Mouse (Mus musculus) heart, embryonic 12.5 days (tissue): ENCODE measurements around the gene Cfap61. TPM values are rescaled to one million over a fixed set of nuclear protein-coding genes. Genes with fewer than 3 reads are reported as not detected.

Source experiments
- ATAC-seq: fragments of 200-750 bp; cut with Nextera tagmentation; 2 replicates; pipeline ENCODE4 v1.8.0; 2017; ENCODE audit warnings: moderate TSS enrichment, moderate library complexity; ENCODE audit not compliant: insufficient number of reproducible peaks, low FRiP score
- H3K27ac ChIP-seq: fragments of 300-500 bp; sonication (generic); 2 replicates; pipeline ENCODE4 v1.5.1; 2016; ENCODE audit warnings: mild to moderate bottlenecking, moderate library complexity; ENCODE audit not compliant: poor library complexity, severe bottlenecking
- H3K27me3 ChIP-seq: fragments of 300-500 bp; sonication (generic); replicated peaks from 2 replicates; pipeline ENCODE4 v1.6.1; 2016; ENCODE audit warnings: mild to moderate bottlenecking, moderate library complexity
- H3K36me3 ChIP-seq: fragments of 300-500 bp; sonication (generic); 2 replicates; pipeline ENCODE4 v1.6.1; 2016; ENCODE audit warnings: mild to moderate bottlenecking, moderate library complexity
- H3K4me1 ChIP-seq: fragments of 300-500 bp; sonication (generic); replicated peaks from 2 replicates; pipeline ENCODE4 v1.6.1; 2016; ENCODE audit warnings: mild to moderate bottlenecking
- H3K4me2 ChIP-seq: fragments of 300-500 bp; sonication (generic); 2 replicates; pipeline ENCODE4 v1.6.1; 2016; ENCODE audit warnings: mild to moderate bottlenecking, moderate library complexity
- H3K4me3 ChIP-seq: fragments of 300-500 bp; sonication (generic); 2 replicates; pipeline ENCODE4 v1.5.1; 2016; ENCODE audit warnings: mild to moderate bottlenecking
- H3K9ac ChIP-seq: fragments of 300-500 bp; sonication (generic); 2 replicates; pipeline ENCODE4 v1.6.1; 2016; ENCODE audit warnings: mild to moderate bottlenecking, moderate library complexity
- H3K9me3 ChIP-seq: fragments of 300-500 bp; sonication (generic); replicated peaks from 2 replicates; pipeline ENCODE4 v1.6.1; 2016; ENCODE audit warnings: mild to moderate bottlenecking, moderate library complexity
- WGBS: fragments of 180-500 bp; shearing (Covaris S2); methylation state at CpG from one replicate; pipeline ENCODE4 v1.1.7; 2016; 5-methylcytosine and 5-hydroxymethylcytosine counted together
- polyA plus RNA-seq: library from polyadenylated mRNA; unstranded; fragments of >200 nt; fragmentation: Nextera tagmentation; extraction: Ambion mirVana; gene quantifications from 2 replicates; pipeline ENCODE4 v1.2.1, GENCODE M21; 2016

Cfap61 gene
- polyA plus RNA-seq, 1 experiment from 2014 or later: 0.59 TPM

GRCm38 (mm10) chr2:145981699-145982112 is 47.1 kb downstream of the Cfap61 start:
- Histone ChIP-seq H3K27ac (no peak overlapping the region), H3K36me3 (no peaks in the 10 kb centered on the region), H3K27me3 (0 out of 2 replicates have a peak, but pooled peaks cover 2% of the 10 kb centered on the region), H3K9ac (no peak overlapping the region), H3K4me2 (no peak overlapping the region), H3K9me3 (no peaks in the 10 kb centered on the region), H3K4me3 (no peak overlapping the region), H3K4me1 (no peaks in the 10 kb centered on the region)
- ATAC-seq: no peak
- WGBS: 45% methylated on average over 6 of the region's 6 CpGs

DNA sequence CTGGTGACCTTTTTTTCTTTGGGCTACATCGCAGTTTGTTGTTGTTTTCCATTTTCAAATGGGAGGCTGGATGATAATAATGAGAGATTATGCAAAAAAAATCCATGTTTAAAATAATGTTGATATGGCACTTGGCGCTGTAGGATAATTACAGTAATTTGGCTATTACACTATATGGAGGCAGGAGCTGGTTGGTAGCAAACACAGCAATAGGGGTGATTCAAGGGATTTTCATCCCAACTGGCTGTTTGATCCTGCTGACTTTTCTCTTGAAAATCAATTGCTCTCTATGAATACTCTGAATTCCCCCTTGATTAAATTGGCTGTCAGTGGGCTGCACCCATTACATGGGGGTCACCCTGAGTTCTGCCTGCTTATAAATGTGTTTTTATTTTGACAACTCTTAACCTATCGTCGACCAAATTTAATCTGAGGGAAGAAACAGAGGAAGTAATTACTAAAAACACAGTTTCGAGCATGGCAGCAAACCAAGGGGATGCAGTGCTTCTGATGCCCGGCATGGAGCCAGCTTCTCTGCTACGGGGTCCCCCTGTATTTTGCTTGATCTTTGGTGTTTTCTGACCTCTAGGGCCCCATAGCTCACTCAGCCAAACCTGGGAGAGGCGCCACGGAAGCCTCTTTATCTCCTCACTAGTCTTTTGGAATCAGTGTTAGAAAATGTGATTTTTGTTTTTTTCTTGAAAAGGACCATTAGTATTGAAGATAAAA is 47.9 kb downstream of the Cfap61 start:
- 74% methylated on average over 9 of the region's 9 CpGs for WGBS
- no peak overlapping the region for H3K4me3 ChIP-seq

DNA sequence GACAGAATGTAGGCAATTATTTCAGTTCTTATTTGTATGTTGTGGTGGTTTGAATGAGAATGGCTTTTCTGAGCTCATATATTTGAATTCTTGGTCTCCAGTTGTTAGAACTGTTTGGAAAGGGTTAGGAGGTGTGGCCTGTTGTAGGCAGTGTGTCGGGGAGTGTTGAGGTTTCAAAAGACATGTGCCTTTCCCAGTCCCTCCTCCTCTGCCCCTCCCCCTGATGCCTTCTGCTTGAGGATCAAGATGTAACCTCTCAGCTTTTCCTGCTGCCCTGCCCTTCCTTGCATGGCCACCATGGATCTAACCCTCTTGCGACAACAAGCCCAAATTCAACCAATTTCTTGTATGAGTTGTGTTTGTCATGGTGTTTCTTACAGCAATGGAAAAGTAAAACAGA is 53.2 kb downstream of the Cfap61 start:
- H3K27me3 ChIP-seq: no peaks in the 10 kb centered on the region
- no peak overlapping the region for H3K9ac ChIP-seq
- H3K27ac ChIP-seq: no peak overlapping the region
- no peak overlapping the region for H3K4me3 ChIP-seq
- 72% methylated on average over 2 of the region's 2 CpGs for WGBS
- no peak overlapping the region for H3K4me2 ChIP-seq
- H3K4me1 ChIP-seq: no peaks in the 10 kb centered on the region
- no peaks in the 10 kb centered on the region for H3K9me3 ChIP-seq
- ATAC-seq: no peak
- no peaks in the 10 kb centered on the region for H3K36me3 ChIP-seq

More for the DNA sequence above, 47.9 kb downstream of the Cfap61 start:
- no peak overlapping the region for H3K27ac ChIP-seq
- H3K4me2 ChIP-seq: no peak overlapping the region
- H3K36me3 ChIP-seq: no peaks in the 10 kb centered on the region
- H3K4me1 ChIP-seq: no peaks in the 10 kb centered on the region
- ATAC-seq: no peak
- H3K9ac ChIP-seq: no peak overlapping the region
- no peaks in the 10 kb centered on the region for H3K9me3 ChIP-seq
- 0 out of 2 replicates have a peak, but pooled peaks cover 2% of the 10 kb centered on the region for H3K27me3 ChIP-seq

DNA sequence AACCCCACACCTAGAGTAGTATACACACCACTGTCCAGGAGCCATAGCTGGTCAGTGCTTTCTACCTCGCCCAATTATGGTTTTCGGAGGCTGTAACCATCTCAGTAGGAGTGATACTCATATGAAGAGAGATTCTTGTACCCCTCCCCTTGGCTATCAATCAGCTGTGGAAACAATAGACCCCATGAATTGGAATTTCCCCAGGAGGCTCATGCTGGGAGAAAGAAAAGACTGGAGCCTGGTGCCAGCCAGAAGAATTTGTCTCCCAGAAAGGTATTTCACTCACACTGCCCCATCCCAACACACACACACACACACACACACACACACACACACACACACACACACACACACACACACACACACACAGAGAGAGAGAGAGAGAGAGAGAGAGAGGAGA is 55.9 kb downstream of the Cfap61 start:
- no peak overlapping the region for H3K4me2 ChIP-seq
- H3K4me3 ChIP-seq: no peak overlapping the region
- H3K27me3 ChIP-seq: no peaks in the 10 kb centered on the region
- 76% methylated on average over 2 of the region's 2 CpGs for WGBS
- H3K4me1 ChIP-seq: no peaks in the 10 kb centered on the region
- no peak overlapping the region for H3K27ac ChIP-seq
- H3K9ac ChIP-seq: no peak overlapping the region
- ATAC-seq: no peak
- H3K36me3 ChIP-seq: no peaks in the 10 kb centered on the region
- no peaks in the 10 kb centered on the region for H3K9me3 ChIP-seq

- WGBS: 53% methylated on average over 4 of the region's 4 CpGs
- Histone ChIP-seq H3K36me3 (no peaks in the 10 kb centered on the region), H3K4me3 (no peak overlapping the region), H3K27ac (no peak overlapping the region), H3K27me3 (no peaks in the 10 kb centered on the region), H3K4me1 (no peaks in the 10 kb centered on the region), H3K9ac (no peak overlapping the region), H3K4me2 (no peak overlapping the region), H3K9me3 (no peaks in the 10 kb centered on the region)
- ATAC-seq: no peak
These were observed 61.9 kb downstream of the Cfap61 start for GRCm38 (mm10) chr2:145996472-145996871.

DNA sequence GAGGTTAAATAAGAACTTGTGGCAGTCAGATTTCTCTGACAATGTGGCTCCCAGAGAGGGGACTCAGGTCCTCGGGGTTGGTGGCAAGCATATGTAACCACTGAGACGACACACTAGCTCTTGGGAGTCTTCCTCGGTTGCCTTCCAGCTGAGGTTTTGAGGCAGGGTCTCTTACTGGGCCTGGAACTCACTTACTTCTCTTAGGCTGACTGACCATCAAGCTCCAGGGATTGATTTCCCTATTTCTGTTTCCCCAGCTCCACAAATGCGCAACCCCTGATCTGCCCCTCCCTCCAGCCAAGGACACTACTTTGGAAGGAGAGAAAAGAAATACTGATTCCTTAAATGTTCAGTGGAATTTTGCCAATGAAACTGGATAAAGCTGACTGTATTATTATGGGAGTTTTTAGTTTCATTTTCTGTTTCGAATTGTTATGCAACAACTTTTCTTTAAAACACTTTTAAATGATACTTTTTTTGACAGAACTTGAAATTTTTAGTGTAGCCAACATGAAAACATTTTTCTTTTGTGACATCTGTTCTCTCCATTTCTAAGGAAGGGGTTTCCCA is 63.5 kb downstream of the Cfap61 start:
- no peak for ATAC-seq
- WGBS: 80% methylated on average over 5 of the region's 5 CpGs
- no peaks in the 10 kb centered on the region for H3K36me3 ChIP-seq
- H3K27me3 ChIP-seq: no peaks in the 10 kb centered on the region
- H3K9me3 ChIP-seq: no peaks in the 10 kb centered on the region
- H3K9ac ChIP-seq: no peak overlapping the region
- H3K4me2 ChIP-seq: no peak overlapping the region
- no peaks in the 10 kb centered on the region for H3K4me1 ChIP-seq
- H3K27ac ChIP-seq: no peak overlapping the region
- no peak overlapping the region for H3K4me3 ChIP-seq

GRCm38 (mm10) chr2:146008801-146009200 is 74.2 kb downstream of the Cfap61 start:
- no peaks in the 10 kb centered on the region for H3K36me3 ChIP-seq
- H3K9ac ChIP-seq: no peak overlapping the region
- no peaks in the 10 kb centered on the region for H3K27me3 ChIP-seq
- H3K9me3 ChIP-seq: no peaks in the 10 kb centered on the region
- H3K4me2 ChIP-seq: no peak overlapping the region
- H3K27ac ChIP-seq: no peak overlapping the region
- 0 out of 2 replicates have a peak, but pooled peaks cover 6% of the 10 kb centered on the region for H3K4me1 ChIP-seq
- WGBS: 87% methylated on average over 6 of the region's 6 CpGs
- no peak for ATAC-seq
- H3K4me3 ChIP-seq: no peak overlapping the region

DNA sequence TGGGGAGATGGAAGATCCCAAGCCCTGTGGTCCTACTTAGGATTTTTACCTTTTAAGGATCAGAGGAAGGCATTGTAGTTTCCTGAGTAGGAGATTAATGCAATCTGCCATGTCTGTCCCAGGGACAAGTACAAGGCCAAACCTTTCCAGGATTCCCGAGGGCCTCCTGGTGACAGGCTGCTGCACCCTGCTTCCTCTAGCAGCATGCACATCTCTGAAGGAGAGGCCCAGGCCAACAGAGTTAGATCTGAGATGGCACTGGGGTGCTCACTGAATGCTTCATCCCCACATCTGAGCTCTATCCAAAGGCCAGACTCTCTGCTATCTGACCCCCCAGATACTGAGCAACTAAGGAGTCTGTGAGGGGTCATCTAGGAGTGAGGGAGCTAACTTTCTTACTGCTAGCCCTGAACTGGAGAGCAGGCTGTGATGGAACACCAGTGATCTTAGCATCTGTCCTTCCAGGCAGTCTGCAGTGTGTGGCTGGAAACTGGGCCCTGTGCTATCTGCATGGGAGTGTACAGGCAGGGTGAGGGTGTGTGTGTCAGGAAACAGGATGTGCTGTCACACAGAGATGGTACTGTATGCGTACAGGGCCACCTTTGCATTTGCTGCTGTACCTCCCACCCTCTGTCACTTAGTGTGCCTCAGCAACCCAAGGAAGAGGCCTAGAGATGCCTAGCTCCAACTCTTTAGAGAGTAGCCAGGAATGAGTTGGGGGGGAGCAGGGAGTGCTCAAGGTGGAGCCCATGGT is 75.2 kb downstream of the Cfap61 start:
- ATAC-seq: 0 out of 2 replicates have a peak, but pooled peaks have one; percentile 39
- Histone ChIP-seq H3K27ac (no peak overlapping the region), H3K9me3 (no peaks in the 10 kb centered on the region), H3K9ac (no peak overlapping the region), H3K4me3 (no peak overlapping the region), H3K36me3 (no peaks in the 10 kb centered on the region), H3K4me1 (0 out of 2 replicates have a peak, but pooled peaks cover 6% of the 10 kb centered on the region), H3K27me3 (no peaks in the 10 kb centered on the region), H3K4me2 (no peak overlapping the region)
- WGBS: 34% methylated on average over 2 of the region's 2 CpGs

- Histone ChIP-seq H3K4me1 (0 out of 2 replicates have a peak, but pooled peaks cover 6% of the 10 kb centered on the region), H3K9ac (no peak overlapping the region), H3K9me3 (no peaks in the 10 kb centered on the region), H3K27me3 (no peaks in the 10 kb centered on the region), H3K36me3 (no peaks in the 10 kb centered on the region), H3K4me2 (no peak overlapping the region), H3K4me3 (no peak overlapping the region), H3K27ac (no peak overlapping the region)
- 23% methylated on average over 2 of the region's 2 CpGs for WGBS
- ATAC-seq: no peak
These were observed 76.2 kb downstream of the Cfap61 start for GRCm38 (mm10) chr2:146010816-146011215.

DNA sequence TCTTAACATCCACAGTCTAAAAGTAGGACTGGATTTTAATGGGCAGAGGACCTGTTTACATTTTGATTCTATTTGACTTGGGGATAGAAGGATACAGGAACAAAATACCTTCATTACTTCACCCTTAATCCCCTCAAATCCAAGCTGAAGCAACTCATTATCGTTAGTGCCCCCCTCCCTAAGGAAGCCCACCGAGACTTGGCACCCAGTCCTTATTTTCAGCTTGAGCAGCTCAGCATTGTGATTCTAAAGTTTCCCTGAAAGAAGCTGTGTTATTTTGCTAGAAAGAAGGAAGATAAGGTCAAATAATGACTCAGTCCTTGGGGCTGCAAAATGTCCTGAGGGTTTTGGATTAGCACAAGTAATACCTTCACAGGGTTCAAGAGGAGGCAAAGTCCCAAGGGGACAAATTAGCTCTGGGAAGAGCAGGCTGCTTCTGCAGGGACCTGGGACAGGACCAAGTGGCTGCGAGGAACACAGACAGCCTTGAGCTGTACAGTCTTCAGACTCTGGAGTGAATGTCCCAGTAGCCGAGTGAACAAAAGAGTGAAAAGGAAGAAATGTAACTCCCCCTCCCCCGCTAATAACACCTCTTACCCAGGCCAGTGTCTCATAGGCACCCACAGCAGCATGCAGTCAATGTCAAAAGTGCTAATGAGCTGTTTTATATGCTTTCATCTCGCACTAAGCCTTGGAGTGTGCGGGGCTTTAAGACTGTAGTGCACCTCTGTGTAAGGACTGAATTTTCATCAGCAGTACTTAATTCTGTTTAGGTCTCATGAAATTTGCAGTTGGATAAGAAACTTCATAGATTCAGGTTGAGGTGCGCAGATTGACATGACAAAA is 81.0 kb downstream of the Cfap61 start:
- no peaks in the 10 kb centered on the region for H3K36me3 ChIP-seq
- no peak overlapping the region for H3K9ac ChIP-seq
- 60% methylated on average over 8 of the region's 8 CpGs for WGBS
- no peak overlapping the region for H3K27ac ChIP-seq
- ATAC-seq: no peak
- H3K9me3 ChIP-seq: no peaks in the 10 kb centered on the region
- H3K4me1 ChIP-seq: 0 out of 2 replicates have a peak, but pooled peaks cover 3% of the 10 kb centered on the region
- no peak overlapping the region for H3K4me2 ChIP-seq
- H3K4me3 ChIP-seq: no peak overlapping the region
- H3K27me3 ChIP-seq: no peaks in the 10 kb centered on the region
